Mouse (Mus musculus) left cerebral cortex, adult 8-10 months (tissue): ENCODE data around the gene Fam89a. TPM values are rescaled to one million over a fixed set of nuclear protein-coding genes. Genes with fewer than 3 reads are reported as not detected.

Experiments
- total RNA-seq, 4 experiments: library from RNA; stranded (reverse); gene quantifications; 2 replicates each; pipeline ENCODE4 v1.2.4; 2022

The Fam89a gene
- total RNA-seq, 4 experiments from 2014 or later: 0.28 to 1.6 (median 0.83) TPM

Other genes with a start within 250 kb of the Fam89a start
- 10 to 100 TPM; 43.2 to 49.2 (median 45.7) TPM for gene Cog2, start 231.1 kb downstream of the Fam89a start, total RNA-seq
- gene Agt, start 182.1 kb downstream of the Fam89a start, total RNA-seq: 10 to 100 TPM; 17.3 to 31.4 (median 24.9) TPM
- gene Capn9, start 175.7 kb downstream of the Fam89a start, total RNA-seq: under 1 TPM in 1 of 4 experiments, not detected in 3; 0.35 TPM
- gene 2310022B05Rik, start 88.5 kb downstream of the Fam89a start, total RNA-seq: 10 to 100 TPM; 68.8 to 73.0 (median 71.5) TPM
- 10 to 100 TPM; 38.5 to 42.9 (median 39.3) TPM for gene Ttc13, start 29.8 kb downstream of the Fam89a start, total RNA-seq
- gene Arv1, start 29.7 kb downstream of the Fam89a start, total RNA-seq: 10 to 100 TPM; 11.4 to 13.0 (median 11.6) TPM
- gene Trim67, start 41.3 kb upstream of the Fam89a start, total RNA-seq: 1 to 10 TPM; 2.2 to 2.3 (median 2.2) TPM
- 10 to 100 TPM; 55.0 to 63.7 (median 58.4) TPM for gene Gnpat, start 111.2 kb upstream of the Fam89a start, total RNA-seq
- 10 to 100 TPM; 17.7 to 20.5 (median 19.6) TPM for gene 2810004N23Rik, start 111.3 kb upstream of the Fam89a start, total RNA-seq
- 10 to 100 TPM; 33.0 to 33.4 (median 33.2) TPM for gene Exoc8, start 145.9 kb upstream of the Fam89a start, total RNA-seq
- 10 to 100 TPM; 13.9 to 15.9 (median 15.6) TPM for gene Sprtn, start 146.1 kb upstream of the Fam89a start, total RNA-seq
- 10 to 100 TPM; 58.3 to 63.5 (median 62.1) TPM for gene Egln1, start 197.5 kb upstream of the Fam89a start, total RNA-seq